In genomic region chr2:38295939-38296338, GRCm38 (mm10) we compare ENCODE assay signal across 29 mouse cellular contexts. TPM values are rescaled to one million over a fixed set of nuclear protein-coding genes. Genes with fewer than 3 reads are reported as not detected.
DNase-seq lines count a peak whose midpoint lies in the region; ATAC-seq lines count a peak whose summit lies in the region.
"Had no signal": no experiment of that assay in that cellular context is flagged by ENCODE, and none has a peak within 500 bp of the region (broad histone marks: within the 10 kb centered on the region; RNA-seq: fewer than 3 reads in every experiment).

No protein-coding gene starts in this region.

- peak; percentile 50 for ATAC-seq in megakaryocyte progenitor cell, adult 5-6 weeks (replicated peaks; ENCODE audit: poor library complexity)
- ATAC-seq: activated CD4-positive, CD25-positive, alpha-beta regulatory T cell, adult 4 months; CD4-positive, CD25-positive, alpha-beta regulatory T cell, adult 4 months; forebrain, embryonic 14.5 days; forebrain, embryonic 16.5 days; Patski had no signal

- no peaks in the 10 kb centered on the region for H3K36me3 ChIP-seq in macrophage (ENCODE audit: inconsistent target)
- H3K36me3 ChIP-seq: embryonic facial prominence, embryonic 13.5 days; embryonic facial prominence, embryonic 15.5 days; forebrain, embryonic 10.5 days; forebrain, embryonic 12.5 days; G1E had no signal

- no peak overlapping the region for H3K4me3 ChIP-seq in macrophage (ENCODE audit: inconsistent target)
- H3K4me3 ChIP-seq: embryonic facial prominence, embryonic 13.5 days; embryonic facial prominence, embryonic 15.5 days; erythroblast, embryonic 14.5 days; forebrain, embryonic 10.5 days; forebrain, embryonic 12.5 days had no signal

- peak overlapping the region; percentile 63 for H3K27ac ChIP-seq in macrophage
- H3K27ac ChIP-seq: embryonic facial prominence, embryonic 13.5 days; embryonic facial prominence, embryonic 15.5 days; forebrain, embryonic 10.5 days; forebrain, embryonic 12.5 days had no signal

- WGBS in macrophage (ENCODE audit: missing documents), result 8% methylated on average over 4 of the region's 4 CpGs

- H3K79me2 ChIP-seq in macrophage (ENCODE audit: inconsistent target), result no peaks in the 10 kb centered on the region

- peak; percentile 16 for DNase-seq in heart, adult 11 months
- no peak for DNase-seq in heart, adult 9 months (ENCODE audit: low spot score in 2 of 2)
- no peak for DNase-seq in lung, postnatal 36 days
- DNase-seq in adrenal gland, postnatal 36 days, result no peak
- DNase-seq: adrenal gland, postnatal 10 days; adrenal gland, postnatal 25 days; B cell, adult 2 months; cerebellum, adult 11 months; cerebellum, adult 18-20 months; cerebellum, adult 8-10 months; cerebellum, adult 9-11 months; cerebellum, postnatal 14 days; cerebellum, postnatal 36 days; embryo, embryonic 11 days had no signal

RNA-seq across cellular contexts. Expression of gene Dennd1a, which starts 8.7 kb away (rescaled TPM):
- 1,000 to 10,000 TPM in 5 of 26 experiments, 100 to 1,000 TPM in 21; 622 to 1,676 (median 883) TPM for total RNA-seq in macrophage (2018; cell fraction: chromatin; rRNA removed)
- 100 to 1,000 TPM in 13 of 26 experiments, 10 to 100 TPM in 13; 67.5 to 134 (median 91.9) TPM for total RNA-seq in macrophage (2018; cell fraction: cytosol; rRNA removed)
- 1,000 to 10,000 TPM in 1 of 26 experiments, 100 to 1,000 TPM in 25; 260 to 1,573 (median 393) TPM for total RNA-seq in macrophage (2018; cell fraction: nucleus; rRNA removed)
- polyA plus RNA-seq in macrophage (2018), result 48.7 to 84.5 TPM (median 57.9 TPM) in 3 replicates
- total RNA-seq in megakaryocyte progenitor cell, adult 5-6 weeks (2015), result 27.6 and 30.3 TPM in 2 replicates
- total RNA-seq in megakaryocyte progenitor cell, adult 5-6 weeks (2017), result 22.3 and 35.1 TPM in 2 replicates
- total RNA-seq in adrenal gland, postnatal 36 days (2021), result 10 to 100 TPM; 25.3 to 26.6 TPM

RNA-seq across cellular contexts. Expression of gene Lhx2, which starts 43.1 kb away (rescaled TPM):
- 10 to 100 TPM in 3 of 26 experiments, 1 to 10 TPM in 13, under 1 TPM in 1, not detected in 9; 0.82 to 64.4 (median 3.3) TPM for total RNA-seq in macrophage (2018; cell fraction: chromatin; rRNA removed)
- 10 to 100 TPM in 1 of 26 experiments, 1 to 10 TPM in 13, under 1 TPM in 12; 0.13 to 13.3 (median 1.9) TPM for total RNA-seq in macrophage (2018; cell fraction: cytosol; rRNA removed)
- total RNA-seq in macrophage (2018; cell fraction: nucleus; rRNA removed), result 10 to 100 TPM in 6 of 26 experiments, 1 to 10 TPM in 11, under 1 TPM in 3, not detected in 6; 0.36 to 56.2 (median 5.4) TPM
- polyA plus RNA-seq in macrophage (2018), result 0.04 to 0.63 TPM (median 0.17 TPM) in 3 replicates
- total RNA-seq in megakaryocyte progenitor cell, adult 5-6 weeks (2015), result not detected in 2 replicates
- total RNA-seq in megakaryocyte progenitor cell, adult 5-6 weeks (2017), result not detected in 2 replicates
- total RNA-seq in adrenal gland, postnatal 36 days (2021), result not detected
- total RNA-seq: adrenal gland, adult 18-20 months; adrenal gland, postnatal 25 days; common myeloid progenitor, adult 5-6 weeks had no signal
- polyA plus RNA-seq: activated CD4-positive, CD25-positive, alpha-beta regulatory T cell, adult 4 months; CD4-positive, CD25-positive, alpha-beta regulatory T cell, adult 4 months had no signal
